10 mouse cellular contexts compared by ENCODE assay signal in genomic region chr17:26644509-26645410, GRCm38 (mm10). TPM values are rescaled to one million over a fixed set of nuclear protein-coding genes. Genes with fewer than 3 reads are reported as not detected.
A peak's percentile ranks its signal among the peaks of the same experiment; 100 is the strongest.
DNase-seq lines count a peak whose midpoint lies in the region; ATAC-seq and TF ChIP-seq lines count a peak whose summit lies in the region.
"Had no signal": no experiment of that assay in that cellular context is flagged by ENCODE, and none has a peak within 500 bp of the region (broad histone marks: within the 10 kb centered on the region; RNA-seq: fewer than 3 reads in every experiment).

No protein-coding gene starts in this region.

- H3K9ac ChIP-seq in hindbrain, postnatal 0 days (replicated peaks; ENCODE audit: low read length) = no peak overlapping the region
- no peak overlapping the region for H3K9ac ChIP-seq in kidney, embryonic 14.5 days (ENCODE audit: low read depth, low read length)

- no peak overlapping the region for H3K4me2 ChIP-seq in hindbrain, postnatal 0 days (ENCODE audit: low read depth, low read length)
- H3K4me2 ChIP-seq in kidney, embryonic 14.5 days (replicated peaks; ENCODE audit: low read depth, low read length) = no peak overlapping the region

- H3K9me3 ChIP-seq in hindbrain, postnatal 0 days (ENCODE audit: low read length) = no peaks in the 10 kb centered on the region
- no peaks in the 10 kb centered on the region for H3K9me3 ChIP-seq in kidney, embryonic 14.5 days (ENCODE audit: control insufficient read depth, low read length)
- H3K9me3 ChIP-seq: megakaryocyte, embryonic 14.5 days had no signal

- H3K36me3 ChIP-seq in hindbrain, postnatal 0 days (ENCODE audit: insufficient read depth, low read length) = peaks cover 63% of the 10 kb centered on the region
- peaks cover 71% of the 10 kb centered on the region for H3K36me3 ChIP-seq in kidney, embryonic 14.5 days (ENCODE audit: control insufficient read depth, insufficient read depth, low read length)

- no peak for TF ChIP-seq CTCF in hindbrain, postnatal 0 days (IDR thresholded peaks at IDR 0.05; ENCODE audit: low read depth)

- WGBS in hindbrain, postnatal 0 days = 42% methylated on average over 9 of the region's 9 CpGs
- WGBS in kidney, embryonic 14.5 days = 91% methylated on average over 9 of the region's 9 CpGs

- peak; percentile 65 for ATAC-seq in hindbrain, postnatal 0 days
- ATAC-seq in kidney, embryonic 14.5 days (ENCODE audit: low FRiP score, low TSS enrichment) = no peak

- H3K4me3 ChIP-seq in hindbrain, postnatal 0 days (ENCODE audit: low read length) = no peak overlapping the region
- H3K4me3 ChIP-seq in kidney, embryonic 14.5 days (ENCODE audit: low read length) = no peak overlapping the region
- H3K4me3 ChIP-seq: megakaryocyte, embryonic 14.5 days had no signal

- H3K4me1 ChIP-seq in hindbrain, postnatal 0 days (ENCODE audit: insufficient read depth, low read length) = no peaks in the 10 kb centered on the region
- no peaks in the 10 kb centered on the region for H3K4me1 ChIP-seq in kidney, embryonic 14.5 days (ENCODE audit: control insufficient read depth, insufficient read depth, low read length)

- no peaks in the 10 kb centered on the region for H3K27me3 ChIP-seq in hindbrain, postnatal 0 days (ENCODE audit: insufficient read depth, low read length)
- H3K27me3 ChIP-seq in kidney, embryonic 14.5 days (ENCODE audit: control insufficient read depth, insufficient read depth, low read length) = no peaks in the 10 kb centered on the region
- H3K27me3 ChIP-seq: megakaryocyte, embryonic 14.5 days had no signal

- peak; percentile 31 to 49 for DNase-seq in cerebellum, postnatal 14 days
- DNase-seq in cerebellum, postnatal 25 days = no peak
- DNase-seq in right cerebral cortex, postnatal 10 days (ENCODE audit: low spot score in 2 of 2) = peak; percentile 55 to 64
- DNase-seq in right cerebral cortex, postnatal 25 days = no peak
- peak; percentile 76 for DNase-seq in hindbrain, postnatal 0 days (ENCODE audit: low spot score)
- no peak for DNase-seq in layer of hippocampus, postnatal 25 days (ENCODE audit: extremely low spot score in 1 of 2, low spot score in 1 of 2)
- no peak for DNase-seq in kidney, postnatal 36 days
- DNase-seq: kidney, postnatal 10 days had no signal

- peak overlapping the region; percentile 27; the same call in 1 of the 2 replicates for H3K27ac ChIP-seq in hindbrain, postnatal 0 days
- no peak overlapping the region for H3K27ac ChIP-seq in kidney, embryonic 14.5 days (ENCODE audit: low read depth, low read length)

RNA-seq across cellular contexts. Expression of gene Atp6v0e, which starts 18.3 kb away (rescaled TPM):
- 98.2 and 124 TPM in 2 replicates for total RNA-seq in hindbrain, postnatal 0 days (2014; rRNA removed)
- 121 and 133 TPM in 2 replicates for polyA plus RNA-seq in hindbrain, postnatal 0 days (2015; fragmentation: Nextera tagmentation; extraction: Ambion mirVana)
- polyA plus RNA-seq in kidney, embryonic 14.5 days (2014; fragmentation: Nextera tagmentation; extraction: Ambion mirVana) = 192 and 214 TPM in 2 replicates
- total RNA-seq in layer of hippocampus, postnatal 25 days (2021) = 10 to 100 TPM; 42.8 to 55.1 TPM

Comparison
In these comparisons a context has a peak if more than half of its experiments do, and no peak if none do; other contexts are left out.
1. DNase-seq: peak in cerebellum, postnatal 14 days (2 of 2), right cerebral cortex, postnatal 10 days (2 of 2) and hindbrain, postnatal 0 days (single experiment); none in cerebellum, postnatal 25 days (0 of 2), right cerebral cortex, postnatal 25 days (single experiment), layer of hippocampus, postnatal 25 days (0 of 2) and kidney, postnatal 36 days (0 of 2).